Mouse (Mus musculus) adipocyte (in vitro differentiated cells): Measurements from ENCODE around the gene Jchain.
A peak's percentile ranks its signal among the peaks of the same experiment; 100 is the strongest.
"Not testable (repeated sequence)": the region's sequence is repeated elsewhere in the genome, so short reads cannot be mapped to it uniquely, and the experiment has no call there.

Source experiments
- DNase-seq: peaks from one replicate; pipeline ENCODE4 v3.0.0-alpha.2; 2016; ENCODE audit warnings: low spot score

The Jchain gene

DNA sequence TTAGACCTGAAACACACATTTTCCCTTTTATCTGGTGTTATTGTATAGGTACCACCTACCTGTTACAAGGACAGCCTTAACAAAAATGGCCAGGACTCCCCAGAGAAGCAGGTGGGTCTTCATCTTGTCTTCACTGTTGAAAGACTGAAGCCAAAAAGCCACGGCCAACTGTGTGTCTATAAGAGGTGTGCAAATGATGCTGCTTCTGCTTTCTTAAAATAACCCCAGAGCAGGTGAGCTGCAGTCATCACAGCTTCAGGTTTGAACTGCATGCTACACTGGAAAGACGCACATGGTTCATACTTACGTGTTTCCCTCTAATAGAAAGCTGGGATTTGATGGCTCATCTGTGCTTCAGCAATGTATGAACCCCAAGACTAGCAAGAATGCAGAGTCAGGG is at the start of gene Jchain:
Gene Jchain, minus strand, starts transcription at position 235 of the 400 bp plus-strand sequence.
- no peak for DNase-seq

DNA sequence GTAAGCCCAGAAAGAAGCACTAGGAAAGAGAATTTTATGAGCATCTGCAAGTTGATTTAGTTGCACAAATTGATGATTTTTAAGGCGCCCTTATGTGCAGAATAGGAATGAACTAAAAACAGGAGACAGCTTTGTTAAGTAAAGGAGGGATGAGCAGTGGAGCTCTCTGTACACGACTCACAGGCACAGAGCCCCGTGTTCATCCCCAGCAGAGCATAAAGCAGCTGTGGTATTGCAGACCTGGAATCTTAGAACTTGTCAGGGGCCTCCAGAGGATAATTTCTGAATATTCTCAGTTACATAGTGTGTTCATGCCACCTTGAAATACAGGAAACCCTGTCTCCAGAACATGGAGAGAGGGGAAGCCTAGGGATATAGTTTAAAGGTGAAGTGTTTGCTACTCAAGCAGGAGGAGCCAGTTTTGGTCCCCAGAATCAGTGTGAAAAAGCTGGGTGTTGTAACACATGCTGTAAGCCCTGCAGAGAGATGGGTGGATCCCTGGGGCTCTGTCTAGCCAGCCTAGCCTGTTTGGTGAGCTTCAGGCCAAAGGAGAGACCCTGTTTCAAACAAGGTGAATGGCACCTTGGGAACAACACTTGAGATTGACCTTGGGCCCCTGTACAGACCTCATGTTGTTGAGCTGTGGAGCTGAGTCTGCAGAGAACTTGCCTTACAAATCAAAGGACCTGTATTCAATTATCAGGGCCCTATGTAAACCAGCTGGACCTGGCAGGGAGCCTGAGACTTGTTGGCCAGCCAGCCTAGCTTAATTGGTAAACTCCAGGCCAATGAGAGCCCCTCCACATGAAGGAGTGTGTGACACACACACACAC is 48.0 kb upstream of the Jchain start:
- DNase-seq: peak; percentile 52

DNA sequence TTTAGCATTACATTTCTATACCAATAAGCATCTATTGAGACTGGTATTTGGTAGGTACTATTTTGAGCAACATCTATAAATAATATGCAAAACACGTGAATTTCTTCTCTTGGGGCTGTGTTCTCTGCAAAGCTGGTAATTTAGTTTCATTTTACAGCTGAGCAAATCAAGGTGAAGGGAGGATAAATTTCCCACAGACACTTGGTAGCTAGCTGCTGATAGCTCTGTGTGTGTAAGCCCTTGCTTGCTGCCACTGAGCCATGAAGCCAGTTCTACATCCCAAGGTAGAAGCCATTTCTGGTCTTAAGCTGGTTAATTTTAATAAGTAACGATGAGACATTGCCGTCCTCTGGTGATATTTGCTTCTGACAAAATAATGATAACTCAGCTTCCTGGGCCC is 47.1 kb upstream of the Jchain start:
- no peak for DNase-seq

DNA sequence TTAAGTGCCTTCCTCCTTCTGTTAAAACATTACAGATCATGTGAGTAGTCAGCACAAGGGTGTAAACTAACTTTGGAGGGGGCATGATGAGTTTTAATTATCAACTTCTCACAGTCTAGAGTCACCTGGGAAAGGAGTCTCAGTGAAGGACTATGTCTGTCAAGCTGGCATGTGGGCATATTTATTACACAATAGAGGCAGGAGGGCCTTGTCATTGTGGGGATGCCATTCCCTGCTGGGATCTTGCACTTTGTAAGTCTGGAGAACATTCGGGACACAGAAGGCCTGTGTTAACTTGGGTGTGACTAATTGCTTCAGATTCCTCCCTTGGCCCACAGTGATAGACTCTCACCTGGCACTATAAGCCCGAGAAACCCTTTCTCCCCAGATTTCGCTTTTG is 41.9 kb upstream of the Jchain start:
- DNase-seq: no peak

DNA sequence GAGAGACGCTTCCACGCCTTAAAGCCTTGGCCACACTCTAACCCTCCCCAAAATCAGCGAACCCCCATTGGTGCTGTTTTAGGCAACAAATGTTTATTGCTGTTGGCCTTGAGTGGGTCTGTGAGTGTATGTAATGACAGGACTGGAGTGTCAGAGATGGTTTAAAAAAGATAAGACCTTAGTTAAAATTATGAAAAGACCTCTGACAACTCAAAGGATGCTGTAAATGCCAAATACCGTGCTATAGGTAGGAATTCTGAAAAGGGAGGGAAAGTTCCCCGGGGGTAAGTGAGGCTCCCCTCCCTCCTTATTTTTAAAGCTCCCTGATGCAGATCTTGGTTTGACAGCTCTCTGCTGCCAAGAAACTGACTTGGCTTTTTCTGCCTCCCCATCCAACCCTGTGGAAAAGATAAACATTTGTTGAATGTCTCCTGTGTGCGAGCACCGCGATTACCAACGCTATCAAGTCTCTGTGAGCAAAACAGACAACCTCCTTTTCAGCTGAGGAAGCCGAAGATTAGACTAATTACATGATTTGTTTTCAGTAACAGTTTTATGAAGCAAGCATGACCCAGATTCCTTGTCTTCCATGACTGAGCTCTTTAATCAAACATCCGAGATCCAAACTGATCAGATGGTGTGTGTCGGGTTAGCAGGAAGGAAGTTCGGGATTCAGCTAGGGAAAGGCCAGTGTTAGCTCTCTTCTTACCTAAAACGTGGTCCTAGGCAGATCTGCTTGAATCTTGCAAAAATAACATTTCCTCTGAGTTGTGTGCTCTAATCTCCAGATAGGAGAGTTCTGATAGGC is 38.5 kb upstream of the Jchain start:
- DNase-seq: peak; percentile 68

DNA sequence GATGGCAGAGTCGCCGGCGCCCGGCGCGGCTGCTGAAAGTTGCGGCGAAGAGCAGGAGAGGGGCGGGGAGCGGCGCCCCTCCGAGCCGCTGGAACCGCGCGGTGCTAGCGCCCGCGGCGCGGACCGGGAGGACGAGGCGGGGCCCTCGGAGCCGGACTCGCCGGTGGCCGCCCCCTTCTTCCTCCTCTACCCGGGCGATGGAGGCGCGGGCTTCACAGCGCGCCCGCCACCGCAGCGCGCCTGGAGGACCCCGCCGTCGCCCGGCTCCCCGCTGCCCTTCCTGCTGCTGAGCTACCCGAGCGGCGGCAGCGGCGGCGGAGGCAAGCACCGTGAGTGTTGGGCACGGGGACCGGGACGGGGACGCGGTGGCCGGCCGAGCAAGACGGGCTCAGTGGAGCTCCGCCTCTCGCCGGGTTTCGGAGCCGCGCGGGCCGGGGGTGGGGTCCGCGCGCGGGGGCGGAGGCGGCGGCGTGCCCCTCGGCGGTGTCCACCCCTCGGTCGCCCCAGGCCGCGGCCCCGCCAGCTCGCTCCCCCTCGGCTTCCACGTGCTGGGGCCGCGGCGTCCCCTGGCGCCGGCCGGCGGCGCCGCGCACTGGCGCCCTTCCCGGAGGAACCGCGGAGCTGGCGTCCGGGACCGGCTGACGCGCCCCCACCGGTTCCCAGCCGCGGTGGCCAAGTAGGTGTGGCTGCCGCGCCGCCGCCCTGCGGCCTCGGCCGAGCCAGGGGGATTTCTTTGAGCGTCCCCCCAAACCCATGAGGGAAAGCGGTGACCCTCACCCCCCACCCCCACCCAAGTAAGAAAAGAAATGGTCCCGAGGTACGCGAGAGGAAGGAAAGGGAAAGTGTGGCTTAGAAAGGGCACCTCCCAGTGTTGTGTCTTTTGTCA is 37.7 kb upstream of the Jchain start:
- DNase-seq: peak; percentile 70

DNA sequence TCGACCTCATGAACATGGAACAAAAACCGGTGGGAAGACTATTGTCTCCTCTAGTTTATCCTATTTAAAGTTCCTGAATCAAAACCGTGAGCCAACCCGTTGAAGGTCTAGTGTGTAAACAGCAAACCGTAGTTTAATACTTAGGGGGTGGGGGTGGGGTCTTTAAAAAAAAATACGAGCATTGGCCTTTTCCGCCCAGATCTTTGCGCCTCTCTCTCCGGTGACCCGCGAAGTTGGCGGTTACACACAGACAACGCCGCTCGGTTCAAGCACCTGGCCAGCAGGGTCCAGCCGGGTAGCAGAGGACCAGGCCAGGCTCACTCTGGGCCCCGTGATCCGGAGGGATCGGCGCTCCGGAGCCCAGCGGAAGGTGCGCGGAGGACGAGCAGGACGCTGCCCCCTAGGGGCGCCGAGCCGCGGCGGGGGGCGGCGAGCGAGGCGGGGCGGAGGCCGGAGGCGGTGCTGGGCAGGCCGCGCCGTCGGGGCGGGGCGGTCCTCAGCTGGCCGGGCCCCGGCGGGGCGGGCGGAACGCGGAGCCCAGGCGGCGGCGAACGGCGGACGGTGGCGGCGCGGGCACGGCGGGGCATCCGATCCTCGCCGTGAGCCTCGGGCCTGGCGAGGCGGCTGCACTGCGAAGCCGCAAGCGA is 36.9 kb upstream of the Jchain start, which contains the start of gene Rufy3:
Gene Rufy3, plus strand, starts transcription at position 540 of the 647 bp plus-strand sequence.
- DNase-seq: peak; percentile 65

DNA sequence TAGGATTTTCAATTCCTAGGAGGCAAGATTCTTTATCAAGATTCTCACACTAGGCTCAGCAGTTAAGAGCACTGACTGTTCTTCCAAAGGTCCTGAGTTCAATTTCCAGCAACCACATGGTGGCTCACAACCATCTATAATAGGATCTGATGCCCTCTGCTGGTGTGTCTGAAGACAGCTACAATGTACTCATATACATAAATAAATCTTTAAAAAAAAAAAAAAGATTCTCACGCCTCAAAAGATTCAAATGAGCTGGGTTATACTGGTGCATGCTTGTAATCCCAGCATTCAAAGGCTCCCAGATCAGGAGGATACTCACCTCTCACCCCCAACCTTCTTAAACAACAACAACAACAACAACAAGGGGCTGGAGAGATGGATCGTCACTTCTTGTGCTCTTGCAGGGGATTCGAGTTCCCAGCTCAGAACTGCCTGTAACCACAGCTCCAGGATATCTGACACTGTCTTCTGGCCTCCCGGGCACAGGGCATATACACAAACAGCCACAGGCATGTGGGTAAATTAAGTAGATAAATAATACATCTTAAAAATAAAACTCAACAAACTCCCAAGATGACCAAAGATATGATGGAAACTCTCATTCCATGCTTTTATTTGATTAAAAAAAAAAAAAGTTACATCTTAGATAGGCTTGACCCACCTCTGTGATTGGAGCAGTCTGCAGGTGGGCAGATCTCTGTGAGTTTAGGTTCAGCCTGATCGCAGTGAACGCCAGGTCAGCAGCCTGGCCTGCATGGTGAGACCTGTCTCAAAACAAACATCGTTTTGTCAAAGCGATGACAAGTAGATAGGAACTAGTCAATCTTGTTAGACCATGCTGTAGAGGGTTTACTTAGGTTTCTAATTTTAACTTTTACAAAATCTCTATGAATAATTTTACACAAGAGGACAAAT is 35.4 kb upstream of the Jchain start:
- DNase-seq: no peak

DNA sequence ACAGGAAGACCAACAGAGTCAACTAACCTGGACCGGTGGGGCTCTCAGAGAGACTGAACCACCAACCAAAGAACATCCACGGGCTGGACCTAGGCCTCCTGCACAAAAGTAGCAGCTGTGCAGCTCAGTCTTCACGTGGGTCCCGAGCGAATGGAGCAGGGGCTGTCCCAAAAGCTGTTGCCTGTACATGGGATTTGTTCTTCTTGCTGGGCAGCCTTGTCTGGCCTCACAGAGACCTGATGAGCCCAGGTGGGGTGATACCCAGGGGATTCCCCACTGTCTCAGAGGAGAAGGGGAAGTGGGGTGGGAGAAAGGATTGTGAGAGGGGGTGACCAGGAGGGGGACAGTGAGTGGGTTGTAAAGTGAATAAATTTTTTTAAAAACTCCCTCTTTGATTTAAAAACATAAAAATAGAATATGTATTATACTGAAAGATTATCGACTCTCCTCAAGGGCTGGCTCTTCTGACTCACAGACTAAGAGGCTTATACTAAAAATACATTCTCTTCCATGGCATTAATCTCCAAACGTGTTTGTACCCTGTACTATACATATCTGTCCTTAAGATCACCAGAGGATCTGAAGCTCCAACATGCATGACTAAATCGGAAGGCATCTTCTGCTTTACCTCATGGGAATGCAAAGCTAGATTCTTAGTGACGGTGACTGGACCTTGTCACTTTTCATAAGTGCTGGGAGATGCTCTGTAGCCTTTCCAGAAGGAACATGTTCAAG is 33.6 kb upstream of the Jchain start:
- no peak for DNase-seq

DNA sequence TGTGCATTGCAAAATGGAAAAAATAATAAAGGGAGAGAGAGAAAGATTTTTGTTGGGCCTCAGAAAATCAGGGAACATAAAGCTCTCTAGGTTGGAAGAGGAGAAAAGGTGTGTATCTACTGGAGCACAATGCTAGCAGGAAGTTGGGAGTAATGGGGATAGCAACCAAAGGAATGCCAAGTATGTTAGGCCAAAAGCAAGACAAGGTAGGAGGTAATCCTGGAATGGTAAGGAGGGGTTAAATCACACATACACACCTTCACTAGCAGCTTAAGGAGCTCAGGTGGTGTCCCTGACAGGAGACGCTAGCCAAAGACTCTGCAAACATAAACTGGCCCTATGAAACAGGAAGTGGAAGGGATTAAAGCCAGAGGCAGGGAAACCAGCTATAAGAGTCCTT is 31.3 kb upstream of the Jchain start:
- DNase-seq: no peak

DNA sequence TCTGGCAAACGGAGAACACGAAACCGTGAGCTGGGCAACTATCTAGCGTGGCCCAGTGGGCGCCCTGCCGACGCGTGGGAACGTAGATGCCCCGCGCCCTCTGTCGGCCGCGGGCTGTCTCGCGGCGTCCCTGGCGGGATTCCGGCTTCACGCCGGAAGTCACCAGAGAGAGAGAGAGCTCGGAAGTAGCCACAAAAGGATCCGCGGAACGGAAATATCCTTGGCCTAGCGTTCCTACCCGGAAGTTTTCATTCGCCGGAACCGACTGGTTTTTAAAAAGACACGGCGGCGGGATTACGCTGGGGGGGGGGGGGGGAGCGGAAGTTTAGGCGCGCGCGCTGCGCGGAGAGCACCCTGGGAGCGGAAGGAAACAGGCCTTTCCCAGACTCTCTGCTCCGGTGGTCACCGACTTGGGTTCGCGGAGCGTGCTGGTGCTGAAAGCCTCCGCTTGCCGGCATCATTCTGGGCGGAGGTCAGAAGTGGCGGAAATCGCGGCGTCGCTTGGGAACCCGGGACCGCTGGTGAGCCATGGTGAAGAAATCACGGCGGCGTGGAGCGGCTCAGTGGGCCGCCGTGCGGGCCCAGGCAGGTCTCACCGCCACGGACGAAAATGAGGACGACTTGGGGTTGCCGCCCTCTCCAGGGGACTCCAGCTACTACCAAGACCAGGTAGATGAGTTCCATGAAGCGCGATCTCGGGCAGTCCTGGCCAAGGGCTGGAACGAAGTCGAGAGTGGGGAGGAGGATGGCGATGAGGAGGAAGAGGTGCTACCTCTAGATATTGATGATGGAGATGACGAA is 26.6 kb upstream of the Jchain start, which contains the start of gene Utp3:
Gene Utp3, plus strand, starts transcription at position 377 of the 801 bp plus-strand sequence.
- DNase-seq: peak; percentile 100

DNA sequence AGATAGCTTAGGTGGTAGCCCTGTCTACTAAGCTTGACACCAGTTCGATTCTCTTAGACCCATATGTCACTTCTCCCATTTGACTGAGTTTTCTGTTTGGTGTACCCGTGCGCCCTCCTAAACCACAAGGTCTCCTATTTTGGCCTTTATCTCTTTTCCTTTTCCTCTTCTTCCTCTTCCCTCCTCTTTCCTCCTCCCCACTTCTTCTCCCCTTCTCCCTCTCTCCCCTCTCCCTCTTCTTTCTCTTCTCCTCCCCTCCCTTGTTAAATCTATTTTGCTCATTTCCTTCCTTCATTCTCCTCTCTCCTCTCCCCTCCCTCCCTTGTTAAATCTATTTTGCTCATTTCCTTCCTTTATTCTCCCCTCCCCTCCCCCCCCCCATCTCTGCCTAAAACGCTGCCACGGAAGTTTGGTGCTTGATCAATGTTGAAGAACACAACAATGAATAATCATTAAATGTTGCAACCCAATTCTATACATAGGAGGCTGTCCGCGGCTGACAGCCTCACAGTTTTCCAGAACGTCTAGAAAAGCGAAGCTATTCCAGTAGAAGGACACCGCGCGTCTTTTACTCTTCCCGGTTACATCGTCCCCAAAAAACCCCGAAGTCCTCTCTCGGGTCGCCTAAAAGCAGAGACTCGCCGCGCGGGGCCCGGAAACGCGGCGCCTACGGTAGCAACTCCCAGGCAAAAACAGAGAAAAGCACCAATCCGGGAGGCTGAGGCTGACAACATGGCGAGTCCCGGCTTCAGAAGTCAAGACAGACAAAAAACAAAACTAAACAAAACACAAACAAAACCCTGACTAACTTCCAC is 25.8 kb upstream of the Jchain start:
- no peak for DNase-seq

DNA sequence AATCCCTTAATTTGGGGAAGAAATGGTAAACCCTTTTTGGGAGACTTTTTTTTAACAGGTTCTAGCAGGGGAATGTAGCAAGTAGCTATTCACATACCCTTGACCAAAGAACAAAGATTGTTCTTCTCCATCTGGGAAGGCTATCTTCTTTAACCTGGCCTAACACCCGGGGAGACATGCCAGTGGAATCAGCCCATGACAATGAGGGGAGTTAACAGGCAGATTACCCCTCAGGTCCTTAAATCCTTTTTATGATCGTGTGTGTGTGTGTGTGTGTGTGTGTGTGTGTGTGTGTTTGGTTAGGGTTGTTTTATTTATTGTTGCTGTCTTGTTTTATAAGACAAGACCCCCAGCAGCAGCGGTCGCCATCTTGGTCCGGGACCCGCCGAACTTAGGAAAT is 17.8 kb upstream of the Jchain start:
- DNase-seq: no peak

DNA sequence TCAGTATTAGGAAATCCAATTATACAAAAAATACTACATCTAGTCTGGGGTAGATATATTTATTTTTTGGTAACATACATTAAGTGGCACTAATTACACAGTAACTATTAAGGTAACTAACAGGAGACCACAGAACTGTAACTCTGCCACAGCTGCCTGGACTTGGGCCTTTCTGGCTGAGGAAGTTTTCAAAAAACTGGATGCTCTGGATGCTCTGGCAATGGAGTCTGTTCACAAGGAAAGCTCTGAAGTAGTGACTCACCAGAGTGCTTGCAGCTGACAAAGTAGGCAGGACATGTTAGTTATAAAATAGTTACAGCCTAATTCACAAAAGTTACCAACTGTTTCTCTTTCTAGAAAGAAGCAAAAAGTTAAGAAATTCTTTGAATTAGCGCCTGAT is 16.7 kb upstream of the Jchain start:
- DNase-seq: not testable (repeated sequence)

DNA sequence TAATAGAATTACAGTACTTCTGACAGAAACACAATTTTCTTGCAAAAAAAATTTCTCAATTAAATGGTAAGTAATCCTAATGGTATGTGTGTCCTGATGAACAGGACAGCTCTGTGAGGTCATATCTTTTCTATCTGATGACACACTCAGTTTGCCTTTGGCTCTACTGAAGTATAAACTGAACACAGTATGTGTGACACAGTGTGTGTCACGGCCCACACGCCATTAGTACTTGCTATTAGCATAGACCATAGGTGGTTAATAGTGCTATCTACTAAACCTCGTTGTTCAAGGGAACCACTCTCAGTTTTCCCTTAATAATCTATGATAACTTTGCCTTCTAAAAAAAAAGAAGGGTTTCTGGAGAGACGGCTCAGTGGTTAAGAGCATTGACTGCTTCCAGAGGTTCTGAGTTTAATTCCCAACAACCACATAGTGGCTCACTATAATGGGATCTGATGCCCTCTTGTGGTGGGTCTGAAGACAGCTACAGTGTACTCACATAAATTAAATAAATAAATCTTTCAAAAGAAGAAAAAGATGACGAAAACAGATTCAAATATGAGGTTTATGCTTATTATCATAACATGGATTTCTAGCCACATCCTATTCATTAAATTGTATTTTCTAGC is 15.1 kb upstream of the Jchain start:
- peak; percentile 82 for DNase-seq

DNA sequence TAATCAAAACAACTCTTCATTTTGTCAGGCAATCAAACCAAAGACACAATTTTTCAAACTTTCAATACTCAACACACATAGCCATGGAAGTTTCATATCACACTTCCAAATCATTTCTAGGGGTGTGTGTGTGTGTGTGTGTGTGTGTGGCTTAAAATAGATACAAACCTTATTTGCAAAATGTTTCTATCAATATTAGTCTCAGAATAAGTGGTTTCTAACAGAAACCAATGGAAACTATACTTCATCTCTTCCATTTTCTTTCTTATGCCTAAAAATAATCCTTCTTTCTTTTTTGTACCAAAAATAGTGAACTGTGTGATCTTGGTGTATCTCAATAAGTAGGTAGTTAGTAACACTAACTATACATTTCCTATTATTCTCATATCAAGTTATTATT is 13.2 kb upstream of the Jchain start:
- DNase-seq: no peak

DNA sequence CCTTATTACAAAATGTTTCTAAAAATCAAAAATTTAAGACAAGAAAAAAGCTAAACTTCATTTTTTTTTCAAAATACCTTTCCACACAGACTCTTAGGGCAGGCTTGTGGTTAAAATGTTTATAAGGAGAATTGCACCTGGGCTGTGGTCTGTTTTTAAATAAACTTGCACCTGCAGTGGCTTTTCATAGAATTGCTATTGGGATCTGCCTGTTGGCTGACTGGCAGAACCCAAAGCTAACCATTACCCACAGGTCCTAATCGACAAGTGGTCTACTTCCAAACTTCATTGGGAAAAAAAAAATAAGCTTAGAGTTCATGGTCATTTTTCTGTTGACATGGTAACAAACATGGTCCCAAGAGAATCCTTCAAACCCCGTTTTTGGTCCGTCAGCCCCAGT is 7.0 kb upstream of the Jchain start:
- no peak for DNase-seq

DNA sequence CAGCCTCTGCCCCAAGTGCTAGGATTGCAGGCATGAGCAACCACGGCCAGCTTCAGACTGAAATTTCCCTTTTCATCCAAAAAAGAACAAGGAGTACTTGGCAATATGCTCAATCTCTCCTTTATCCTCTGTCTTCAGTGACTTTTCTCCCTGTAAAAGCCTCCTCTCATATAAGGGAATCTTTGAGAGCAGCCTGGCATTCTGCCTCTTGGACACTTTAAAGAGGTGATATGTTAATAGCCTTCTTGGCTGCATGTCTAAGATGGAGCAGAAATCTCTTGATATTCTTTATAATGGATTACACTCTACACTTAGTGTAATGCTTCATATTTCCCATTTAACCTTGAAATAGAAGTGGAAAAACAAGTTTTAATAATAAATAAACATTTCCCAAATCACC is 3.2 kb upstream of the Jchain start:
- DNase-seq: peak; percentile 39
